Mouse (Mus musculus) erythroblast, embryonic 14.5 days (primary cell): ENCODE results near the gene Qtrt2.

Experiments
- GATA1 ChIP-seq: IDR thresholded peaks from 2 replicates; pipeline ENCODE4 v1.6.1; 2012; ENCODE audit warnings: low read length, inconsistent platforms, mixed read lengths
- TAL1 ChIP-seq: IDR thresholded peaks from 3 replicates; pipeline ENCODE4 v1.6.1; 2012; ENCODE audit warnings: low read length, inconsistent platforms, mixed read lengths

GRCm38 (mm10) chr16:43934856-43935255 is 8.2 kb upstream of the Qtrt2 start:
- TF ChIP-seq GATA1 (no peak), TAL1 (no peak)
